Mouse (Mus musculus) stomach, embryonic 14.5 days (tissue): ENCODE measurements around the gene Magi1. TPM values are rescaled to one million over a fixed set of nuclear protein-coding genes. Genes with fewer than 3 reads are reported as not detected.

ENCODE experiments used
- ATAC-seq: fragments of 200-750 bp; cut with Nextera tagmentation; 2 replicates; pipeline ENCODE4 v1.8.0; 2017; ENCODE audit warnings: low read depth, moderate TSS enrichment; ENCODE audit not compliant: insufficient number of reproducible peaks, insufficient read depth, low FRiP score
- H3K27ac ChIP-seq: fragments of 300-500 bp; sonication (generic); 2 replicates; pipeline ENCODE4 v1.5.1; 2014; ENCODE audit warnings: mild to moderate bottlenecking, low read length, moderate library complexity, mixed read lengths
- H3K27me3 ChIP-seq: fragments of 300-500 bp; sonication (generic); 2 replicates; pipeline ENCODE4 v1.6.1; 2014; ENCODE audit warnings: low read length, control low read depth, mixed read lengths; ENCODE audit not compliant: control insufficient read depth, insufficient read depth
- H3K36me3 ChIP-seq: fragments of 300-500 bp; sonication (generic); 2 replicates; pipeline ENCODE4 v1.6.1; 2014; ENCODE audit warnings: mild to moderate bottlenecking, control low read depth, low read length, moderate library complexity, mixed read lengths; ENCODE audit not compliant: control insufficient read depth, insufficient read depth
- H3K4me1 ChIP-seq: fragments of 300-500 bp; sonication (generic); 2 replicates; pipeline ENCODE4 v1.6.1; 2014; ENCODE audit warnings: low read length, control low read depth, mixed read lengths; ENCODE audit not compliant: control insufficient read depth, insufficient read depth
- H3K4me2 ChIP-seq: fragments of 300-500 bp; sonication (generic); replicated peaks from 2 replicates; pipeline ENCODE4 v1.6.1; 2014; ENCODE audit warnings: low read depth, low read length, control low read depth
- H3K4me3 ChIP-seq: fragments of 300-500 bp; sonication (generic); 2 replicates; pipeline ENCODE4 v1.5.1; 2014; ENCODE audit warnings: low read depth, low read length, control low read depth
- H3K9ac ChIP-seq: fragments of 300-500 bp; sonication (generic); replicated peaks from 2 replicates; pipeline ENCODE4 v1.6.1; 2014; ENCODE audit warnings: low read depth, mild to moderate bottlenecking, control low read depth, low read length, moderate library complexity, mixed read lengths
- H3K9me3 ChIP-seq: fragments of 300-500 bp; sonication (generic); 2 replicates; pipeline ENCODE4 v1.6.1; 2016; ENCODE audit warnings: low read depth, low read length, control low read depth; ENCODE audit not compliant: control insufficient read depth
- WGBS: fragments of 180-500 bp; shearing (Covaris S2); extraction: QIAGEN DNeasy Blood & Tissue Kit; methylation state at CpG from one replicate; pipeline ENCODE4 v1.1.7; 2014; 5-methylcytosine and 5-hydroxymethylcytosine counted together
- polyA plus RNA-seq: library from polyadenylated mRNA; unstranded; fragments of >200 nt; fragmentation: Nextera tagmentation; extraction: Ambion mirVana; gene quantifications from 2 replicates; pipeline ENCODE4 v1.2.1, GENCODE M21; 2014

Gene Magi1
- polyA plus RNA-seq, 1 experiment from 2014 or later: 15.0 TPM

DNA sequence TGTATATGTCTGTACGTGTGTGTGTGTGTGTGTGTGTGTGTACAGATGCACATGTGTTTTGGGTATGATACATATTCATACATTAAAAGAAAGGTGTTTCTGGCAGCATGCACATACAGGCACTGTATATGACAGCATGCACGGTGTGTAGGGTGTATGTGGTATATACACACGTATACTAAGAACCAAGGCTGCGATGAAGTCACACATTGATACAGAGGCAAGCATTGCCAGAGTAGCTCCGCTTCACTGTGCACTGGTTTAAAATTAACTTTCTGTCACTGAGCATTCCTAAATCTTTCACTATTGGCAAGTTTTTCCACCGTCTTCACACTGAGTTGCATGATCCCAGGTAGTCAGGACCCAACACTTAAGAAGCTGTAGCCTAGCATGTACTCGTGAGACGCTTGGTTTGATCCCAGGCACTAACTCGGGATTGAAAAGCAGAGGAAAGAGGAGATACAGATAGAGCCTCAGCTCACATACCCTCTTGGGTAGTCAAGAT lies 34.4 kb downstream of the Magi1 start:
- Histone ChIP-seq H3K4me1 (peaks cover 10% of the 10 kb centered on the region; the same call in 1 of the 2 replicates), H3K9ac (no peak overlapping the region), H3K4me3 (no peak overlapping the region), H3K27ac (no peak overlapping the region), H3K9me3 (no peaks in the 10 kb centered on the region), H3K4me2 (no peak overlapping the region), H3K27me3 (no peaks in the 10 kb centered on the region), H3K36me3 (no peaks in the 10 kb centered on the region)
- ATAC-seq: no peak
- 79% methylated on average over 9 of the region's 9 CpGs for WGBS

DNA sequence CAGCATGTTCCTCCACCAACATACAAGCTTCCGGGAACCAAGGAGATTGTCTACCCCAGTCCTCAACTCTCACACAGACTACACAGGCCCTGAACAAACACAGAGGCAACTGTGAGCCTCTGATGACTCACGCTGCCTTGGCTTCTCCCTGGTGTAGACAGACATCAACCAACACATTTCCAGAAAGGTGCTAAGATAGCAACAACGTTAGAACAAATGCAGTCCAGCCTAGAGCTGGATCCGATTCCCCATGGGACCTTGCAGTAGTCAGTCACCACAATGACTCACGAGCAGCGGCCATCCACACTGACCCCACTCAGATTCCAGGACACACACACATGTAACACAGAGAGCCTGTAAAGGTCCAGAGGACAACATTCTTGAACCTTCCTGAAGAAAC lies 42.5 kb downstream of the Magi1 start:
- Histone ChIP-seq H3K9me3 (no peaks in the 10 kb centered on the region), H3K27me3 (no peaks in the 10 kb centered on the region), H3K27ac (no peak overlapping the region), H3K4me2 (no peak overlapping the region), H3K4me1 (peaks cover 24% of the 10 kb centered on the region), H3K4me3 (no peak overlapping the region), H3K9ac (no peak overlapping the region), H3K36me3 (no peaks in the 10 kb centered on the region)
- 67% methylated on average over 6 of the region's 6 CpGs for WGBS
- 0 out of 2 replicates have a peak, but pooled peaks have one; percentile 56 for ATAC-seq

DNA sequence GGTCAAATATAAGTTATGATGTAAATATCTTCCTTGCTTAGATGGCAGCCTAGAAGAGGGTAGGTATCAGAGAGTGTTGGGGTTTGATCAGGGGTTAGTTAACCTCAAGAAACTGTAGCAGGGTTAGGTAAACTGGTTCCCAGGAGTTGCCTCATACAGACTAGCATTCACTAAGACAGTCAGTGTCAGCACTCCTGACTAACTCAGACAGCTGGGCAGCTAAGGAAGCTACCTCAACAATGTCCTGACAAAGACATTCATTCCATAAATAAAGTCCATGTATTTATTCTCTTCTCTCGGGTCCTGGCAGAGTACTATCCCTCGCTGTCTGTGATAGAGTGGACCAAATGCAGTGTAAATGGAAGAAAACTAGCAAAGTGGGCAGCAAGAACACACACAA lies 45.1 kb downstream of the Magi1 start:
- 59% methylated on average over 2 of the region's 2 CpGs for WGBS
- H3K9ac ChIP-seq: no peak overlapping the region
- no peaks in the 10 kb centered on the region for H3K36me3 ChIP-seq
- ATAC-seq: no peak
- H3K27ac ChIP-seq: no peak overlapping the region
- no peak overlapping the region for H3K4me3 ChIP-seq
- no peak overlapping the region for H3K4me2 ChIP-seq
- peaks cover 24% of the 10 kb centered on the region for H3K4me1 ChIP-seq
- no peaks in the 10 kb centered on the region for H3K9me3 ChIP-seq
- H3K27me3 ChIP-seq: no peaks in the 10 kb centered on the region

DNA sequence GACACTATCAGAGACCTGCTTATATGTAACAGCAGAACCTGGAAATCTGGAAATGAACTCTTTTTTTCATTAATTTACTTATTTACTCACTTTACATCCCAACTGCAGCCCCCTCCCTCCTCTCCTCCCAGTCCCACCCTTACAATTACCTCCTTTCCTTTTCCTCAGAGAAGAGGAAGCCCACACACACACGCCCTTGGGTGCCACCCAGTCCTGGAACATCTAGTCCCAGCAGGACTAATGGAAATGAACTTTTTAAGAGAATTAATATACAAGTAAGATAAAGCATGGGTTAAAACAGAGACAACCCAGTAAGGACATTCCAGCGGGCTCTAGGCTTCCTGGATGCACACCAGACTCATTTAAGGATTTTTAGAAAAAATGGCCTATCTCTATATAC lies 46.8 kb downstream of the Magi1 start:
- WGBS: 69% methylated on average over 2 of the region's 2 CpGs
- Histone ChIP-seq H3K36me3 (no peaks in the 10 kb centered on the region), H3K9ac (no peak overlapping the region), H3K27ac (no peak overlapping the region), H3K27me3 (no peaks in the 10 kb centered on the region), H3K4me1 (peaks cover 27% of the 10 kb centered on the region), H3K4me3 (no peak overlapping the region), H3K4me2 (no peak overlapping the region), H3K9me3 (no peaks in the 10 kb centered on the region)
- no peak for ATAC-seq

DNA sequence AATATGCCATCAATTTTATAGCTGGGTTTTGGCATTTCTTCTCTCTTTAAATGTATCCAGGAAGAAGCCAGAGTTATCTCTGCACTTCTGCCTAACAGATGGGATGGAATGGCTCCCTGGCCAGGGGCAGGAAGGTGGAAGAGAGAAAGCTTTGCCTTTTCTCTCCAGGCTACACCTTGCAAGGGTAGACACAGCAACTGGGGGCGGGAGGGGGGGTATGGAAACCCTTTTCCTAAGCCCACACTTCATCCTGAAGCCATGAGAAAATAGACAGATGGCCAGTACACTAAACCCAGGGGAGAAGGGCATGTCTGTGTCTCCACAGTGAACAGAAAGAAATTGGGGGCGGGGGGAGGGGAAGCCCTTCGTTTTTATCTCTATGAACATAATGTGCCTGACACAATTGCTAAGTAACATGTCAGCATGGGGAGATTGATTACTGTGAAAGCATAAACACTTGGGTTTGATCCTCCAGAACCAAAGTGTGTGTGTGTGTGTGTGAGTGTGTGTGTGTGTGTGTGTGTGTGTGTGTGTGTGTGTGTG lies 51.4 kb downstream of the Magi1 start:
- Histone ChIP-seq H3K27ac (no peak overlapping the region), H3K36me3 (no peaks in the 10 kb centered on the region), H3K27me3 (no peaks in the 10 kb centered on the region), H3K4me1 (peaks cover 19% of the 10 kb centered on the region; the same call in 1 of the 2 replicates), H3K9me3 (no peaks in the 10 kb centered on the region), H3K4me2 (no peak overlapping the region), H3K9ac (no peak overlapping the region), H3K4me3 (no peak overlapping the region)
- no peak for ATAC-seq
- 22% methylated on average over 3 of the region's 3 CpGs for WGBS

DNA sequence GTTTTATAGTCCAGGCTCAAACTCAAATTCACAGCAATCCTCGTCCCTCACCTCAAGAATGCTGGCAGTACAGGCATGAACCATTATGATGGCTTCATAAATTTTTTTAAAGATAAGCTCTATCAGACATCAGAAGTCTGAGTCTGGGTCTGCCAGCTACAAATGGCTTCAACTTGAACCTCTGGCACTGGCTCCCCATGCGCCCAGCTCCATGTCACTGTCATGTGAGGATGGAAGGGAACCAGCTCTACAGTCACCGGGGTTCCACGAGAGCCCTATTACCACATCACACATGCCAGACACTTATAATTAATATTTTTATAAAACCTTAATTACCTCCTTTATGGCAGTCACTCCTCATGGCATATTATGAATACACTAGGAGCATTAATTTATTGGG lies 51.9 kb downstream of the Magi1 start:
- Histone ChIP-seq H3K36me3 (no peaks in the 10 kb centered on the region), H3K9ac (no peak overlapping the region), H3K4me1 (peaks cover 16% of the 10 kb centered on the region; the same call in 1 of the 2 replicates), H3K4me3 (no peak overlapping the region), H3K27me3 (no peaks in the 10 kb centered on the region), H3K9me3 (no peaks in the 10 kb centered on the region), H3K4me2 (no peak overlapping the region), H3K27ac (no peak overlapping the region)
- ATAC-seq: no peak
- 38% methylated on average over 4 of the region's 4 CpGs for WGBS

DNA sequence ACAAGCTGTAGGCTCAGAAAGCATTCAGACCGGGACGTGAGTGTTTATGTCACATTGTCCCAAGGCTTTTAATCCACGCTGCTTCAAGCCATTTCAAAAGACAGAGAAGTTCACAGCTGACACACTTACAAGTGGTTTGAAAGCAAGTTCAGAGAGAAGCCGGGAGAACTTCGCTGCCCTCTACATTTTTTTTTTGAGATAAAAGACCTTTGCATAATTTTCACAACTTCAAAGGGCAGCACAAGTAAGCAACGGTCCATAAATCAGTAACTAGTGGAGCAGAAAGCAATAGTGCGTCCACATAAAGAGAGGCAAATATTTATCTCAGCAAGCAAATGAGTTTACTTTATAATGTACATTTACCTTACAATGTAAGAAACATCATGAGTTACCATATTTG lies 52.4 kb downstream of the Magi1 start:
- ATAC-seq: no peak
- Histone ChIP-seq H3K9ac (no peak overlapping the region), H3K27ac (no peak overlapping the region)

DNA sequence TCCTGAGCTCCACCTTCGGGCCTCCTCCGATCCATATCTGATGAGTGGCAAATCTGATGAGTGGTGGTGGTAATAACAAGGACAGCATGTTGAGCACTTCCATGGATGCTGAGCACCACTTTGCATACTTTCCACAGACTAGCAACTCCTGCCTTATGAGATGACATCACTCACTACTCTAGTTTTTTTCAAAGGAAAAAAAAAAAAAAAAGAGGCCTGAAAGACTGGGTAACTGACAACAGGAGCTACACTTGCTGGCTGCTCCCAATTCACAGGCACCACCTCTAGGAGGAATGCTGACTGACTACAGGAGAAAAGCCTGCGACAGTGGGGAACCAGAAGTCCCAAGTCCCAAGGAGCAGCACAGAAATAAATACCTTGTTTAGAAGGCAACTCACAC lies 52.8 kb downstream of the Magi1 start:
- Histone ChIP-seq H3K9me3 (no peaks in the 10 kb centered on the region), H3K36me3 (no peaks in the 10 kb centered on the region), H3K4me1 (peaks cover 19% of the 10 kb centered on the region), H3K9ac (no peak overlapping the region), H3K4me2 (no peak overlapping the region), H3K27me3 (no peaks in the 10 kb centered on the region), H3K4me3 (no peak overlapping the region), H3K27ac (no peak overlapping the region)
- WGBS: 37% methylated on average over 3 of the region's 3 CpGs
- ATAC-seq: no peak

More for the DNA sequence above, 52.4 kb downstream of the Magi1 start:
- WGBS: 23% methylated on average over 7 of the region's 7 CpGs
- Histone ChIP-seq H3K36me3 (no peaks in the 10 kb centered on the region), H3K27me3 (no peaks in the 10 kb centered on the region), H3K4me1 (peaks cover 15% of the 10 kb centered on the region; the same call in 1 of the 2 replicates), H3K4me3 (no peak overlapping the region), H3K9me3 (no peaks in the 10 kb centered on the region), H3K4me2 (no peak overlapping the region)

DNA sequence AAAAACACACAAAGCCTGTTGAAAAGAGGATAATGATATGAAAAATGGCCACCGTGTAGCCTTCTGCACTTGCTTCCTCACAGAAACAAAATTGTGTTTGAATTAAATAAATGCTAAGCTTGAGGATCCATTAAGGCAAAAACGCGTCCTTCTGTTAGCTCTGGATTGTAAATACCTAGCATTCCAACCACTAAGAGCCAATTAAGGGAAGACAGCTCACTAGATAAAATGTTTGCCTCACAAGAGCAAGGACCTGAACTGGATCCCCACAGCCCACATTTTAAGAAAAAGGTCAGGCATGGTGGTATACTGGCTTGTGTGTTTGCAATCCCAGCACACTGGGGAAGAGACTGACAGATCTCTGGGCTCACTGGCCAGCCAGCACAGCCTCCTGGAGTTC lies 53.6 kb downstream of the Magi1 start:
- 24% methylated on average over 3 of the region's 3 CpGs for WGBS
- Histone ChIP-seq H3K4me2 (no peak overlapping the region), H3K9me3 (no peaks in the 10 kb centered on the region), H3K27me3 (no peaks in the 10 kb centered on the region), H3K4me3 (no peak overlapping the region), H3K36me3 (no peaks in the 10 kb centered on the region), H3K9ac (no peak overlapping the region), H3K4me1 (peaks cover 25% of the 10 kb centered on the region), H3K27ac (no peak overlapping the region)
- no peak for ATAC-seq
